In genomic region chr12:15535822-15536221, GRCm38 (mm10) we compare ENCODE assay signal across 8 mouse cellular contexts.
DNase-seq lines count a peak whose midpoint lies in the region; TF ChIP-seq lines count a peak whose summit lies in the region.

No protein-coding gene starts in this region.

- TF ChIP-seq CTCF in layer of hippocampus, adult 2 months (conservative IDR thresholded peaks at IDR 0.05), result peak; percentile 91

- DNase-seq in CD4-positive helper T cell, adult 2 months (ENCODE audit: low read depth, low spot score), result peak; percentile 76
- DNase-seq in adrenal gland, adult 2 months, result peak; percentile 79
- DNase-seq in embryo, embryonic 9.5 days (ENCODE audit: extremely low spot score), result peak; percentile 76
- peak; percentile 84 for DNase-seq in heart, adult 8-10 months (ENCODE audit: low spot score)
- peak; percentile 74 to 84 for DNase-seq in layer of hippocampus, adult 2 months (ENCODE audit: low spot score in 2 of 2)
- peak; percentile 83 for DNase-seq in lung, postnatal 25 days (ENCODE audit: low spot score)
- DNase-seq in retina, postnatal 1 day, result peak; percentile 84
- peak; percentile 63 to 72 for DNase-seq in urinary bladder, adult 18-20 months (ENCODE audit: low spot score in 2 of 2)

- no peak overlapping the region for H3K27ac ChIP-seq in layer of hippocampus, adult 2 months

- no peak overlapping the region for H3K4me3 ChIP-seq in layer of hippocampus, adult 2 months
